Mouse (Mus musculus): ENCODE measurements around the gene Mydgf.
A peak's percentile ranks its signal among the peaks of the same experiment; 100 is the strongest.

Mydgf gene

DNA sequence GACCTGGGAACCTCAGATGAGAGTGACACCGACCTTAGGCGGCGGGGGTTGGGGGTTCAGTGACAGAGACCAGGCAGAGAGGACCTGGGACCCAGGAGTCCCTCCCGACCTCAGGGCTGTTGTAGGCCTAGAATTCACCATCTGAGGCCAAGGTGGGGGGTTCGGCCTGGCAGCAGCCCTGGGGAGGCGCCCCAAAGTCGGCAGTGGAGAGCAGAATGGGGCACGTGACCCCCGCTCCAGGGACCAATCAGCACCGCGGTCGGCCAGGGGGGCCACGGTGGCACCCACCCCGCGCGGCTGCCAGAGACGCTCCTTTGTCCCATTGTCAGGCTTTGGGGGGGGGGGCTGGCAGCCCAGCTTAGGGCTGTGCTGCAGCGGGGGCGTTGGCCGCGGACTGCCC, 44.4 kb downstream of the Mydgf start:
- TF ChIP-seq GATA4 (IDR thresholded peaks at IDR 0.05; ENCODE audit: insufficient replicate concordance, low read length): no peak

DNA sequence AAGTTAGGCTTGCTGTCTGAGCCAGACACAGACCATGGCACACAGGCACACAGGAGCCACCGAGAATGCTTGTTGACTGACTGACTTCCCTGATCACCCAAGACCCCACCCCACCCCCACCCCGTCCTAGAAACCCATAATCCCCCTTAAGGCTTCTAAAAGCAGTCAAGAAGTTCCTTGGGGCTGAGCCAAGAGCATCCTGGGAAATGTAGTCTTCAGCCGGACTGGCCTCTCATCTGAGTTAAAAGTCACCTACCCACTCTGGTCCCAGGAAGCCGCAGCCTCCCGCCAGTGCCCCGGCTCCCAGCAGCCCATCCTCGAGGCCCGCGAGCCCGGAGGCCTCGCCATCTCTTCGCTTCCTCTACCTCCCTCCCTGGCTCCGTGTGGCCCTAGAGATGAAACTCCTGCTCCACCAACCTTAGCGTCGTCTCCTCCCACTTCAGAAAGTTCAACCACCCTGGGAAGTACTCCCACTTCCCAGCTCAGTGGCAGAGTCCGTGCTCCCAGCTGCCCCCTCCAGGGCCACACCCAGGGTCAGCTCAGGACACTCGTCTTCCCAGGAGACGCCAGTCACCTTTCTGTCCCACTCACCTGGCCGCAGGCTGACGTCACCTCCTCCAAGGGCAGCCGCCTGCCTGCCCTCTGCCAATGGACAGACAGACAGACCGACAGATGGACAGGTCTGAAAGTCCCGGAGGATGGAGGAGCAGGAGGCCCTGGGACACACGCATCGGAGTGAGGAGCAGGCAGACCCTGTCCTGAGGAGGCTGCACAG, 45.7 kb downstream of the Mydgf start:
- TF ChIP-seq GATA4 (IDR thresholded peaks at IDR 0.05; ENCODE audit: insufficient replicate concordance, low read length): no peak

DNA sequence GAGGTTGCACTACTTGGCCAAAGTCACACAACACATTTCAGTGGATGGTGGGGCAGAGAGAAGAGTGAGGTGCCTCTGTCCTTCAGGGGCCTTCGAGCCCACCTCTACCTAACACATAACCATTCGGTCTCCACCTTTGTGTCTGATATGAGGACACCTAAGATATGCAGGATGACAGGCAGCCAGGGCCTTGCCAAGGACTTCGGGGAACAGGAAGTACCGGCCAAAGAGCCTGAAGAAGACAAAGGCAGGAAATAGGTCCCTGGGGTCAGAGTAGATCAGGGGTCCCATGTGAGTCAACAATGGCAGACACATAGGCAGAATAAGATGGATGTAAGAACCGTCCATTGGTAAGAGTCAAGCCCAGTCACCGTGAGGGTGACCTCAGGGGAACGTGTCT, 47.2 kb downstream of the Mydgf start:
- TF ChIP-seq GATA4 (IDR thresholded peaks at IDR 0.05; ENCODE audit: insufficient replicate concordance, low read length): peak; percentile 43; the same call in 1 of the 2 replicates

DNA sequence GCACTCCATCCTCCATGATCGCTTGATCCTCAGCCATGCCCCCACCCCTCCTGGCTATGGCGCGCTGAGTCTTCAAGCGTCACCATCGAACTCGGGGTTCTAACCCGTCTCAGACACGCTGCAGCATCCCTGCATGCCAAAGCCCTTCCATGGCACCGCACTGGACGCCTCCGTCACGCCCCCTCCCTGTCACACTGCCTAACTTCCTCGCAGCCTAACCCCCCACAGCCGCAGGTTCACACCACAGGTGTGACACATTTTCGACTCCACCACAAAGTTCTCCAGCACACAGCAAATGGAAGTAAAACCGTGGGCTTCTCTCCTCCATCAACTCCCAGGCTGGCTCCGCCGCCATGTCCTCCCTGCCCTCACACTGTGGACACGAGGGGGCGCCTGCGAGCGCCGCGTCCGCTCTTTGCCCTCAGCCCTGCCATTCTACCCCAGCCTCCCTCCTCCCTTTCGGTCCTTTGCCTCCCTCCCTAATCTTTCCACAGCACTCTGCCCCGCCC, 49.2 kb downstream of the Mydgf start:
- no peak for TF ChIP-seq GATA4 (IDR thresholded peaks at IDR 0.05; ENCODE audit: insufficient replicate concordance, low read length)

DNA sequence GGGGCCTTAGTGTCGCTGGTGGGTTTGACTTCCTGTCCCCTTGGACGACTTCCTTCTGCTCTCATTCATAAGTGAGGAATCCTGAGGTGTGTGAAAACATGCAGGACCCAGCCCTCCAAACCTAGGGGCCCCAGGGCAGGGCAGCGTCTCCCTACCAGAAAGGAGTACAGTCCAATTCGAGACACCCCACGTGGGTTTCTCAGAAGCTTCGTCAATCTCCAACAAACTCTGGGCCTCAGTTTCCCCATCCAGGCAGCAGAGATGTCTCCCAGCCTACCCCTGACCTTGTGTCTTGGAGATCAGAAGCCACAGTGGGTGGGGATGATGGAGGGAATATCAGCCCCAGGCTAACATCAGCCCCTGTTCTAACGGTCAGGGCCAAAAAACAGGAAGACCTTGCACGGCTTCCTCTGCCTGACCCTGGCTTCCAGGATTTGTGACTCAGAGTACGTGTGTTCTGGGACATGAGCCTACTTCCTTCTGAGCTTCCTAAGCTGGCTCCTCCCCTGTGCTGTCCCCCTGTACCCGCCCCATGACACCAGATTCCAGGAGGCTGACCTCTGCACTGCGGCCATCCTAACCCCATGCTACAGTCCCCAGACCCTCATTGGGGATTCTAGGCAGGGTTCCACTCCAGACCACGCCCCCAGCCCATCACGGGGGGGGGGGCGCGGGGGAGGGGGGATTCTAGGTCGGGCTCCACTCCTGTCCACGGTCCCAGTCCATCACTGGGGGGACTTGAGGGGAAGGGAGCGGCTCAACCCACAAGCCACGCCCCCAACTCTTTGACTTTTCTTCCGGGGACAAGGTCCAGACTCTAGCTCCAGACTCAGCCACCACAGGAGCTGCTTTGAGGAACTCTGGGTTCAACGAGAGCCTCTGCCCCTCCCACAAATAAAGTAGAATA, 50.0 kb downstream of the Mydgf start:
- peak; percentile 65; the same call in 1 of the 2 replicates for TF ChIP-seq GATA4 (IDR thresholded peaks at IDR 0.05; ENCODE audit: insufficient replicate concordance, low read length)

DNA sequence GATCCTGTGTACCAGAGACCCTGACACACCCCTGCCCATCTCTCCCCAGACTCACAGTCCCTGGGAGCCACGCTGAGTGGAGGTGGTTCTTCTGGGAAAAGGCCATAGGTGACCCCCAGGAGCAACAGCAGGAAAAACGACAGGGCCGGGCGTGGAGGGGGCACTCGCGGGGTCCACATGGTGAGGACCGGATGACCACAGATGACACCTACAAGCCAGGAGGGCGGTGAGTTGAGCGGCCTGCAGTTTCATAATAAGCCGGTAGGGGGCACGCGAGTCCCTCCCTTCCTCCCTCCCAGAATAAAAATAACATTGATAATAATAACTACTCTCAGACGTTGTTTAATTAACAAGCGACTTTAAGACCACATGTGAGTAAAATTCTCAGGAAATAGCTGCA, 51.1 kb downstream of the Mydgf start:
- TF ChIP-seq GATA4 (IDR thresholded peaks at IDR 0.05; ENCODE audit: insufficient replicate concordance, low read length): no peak

DNA sequence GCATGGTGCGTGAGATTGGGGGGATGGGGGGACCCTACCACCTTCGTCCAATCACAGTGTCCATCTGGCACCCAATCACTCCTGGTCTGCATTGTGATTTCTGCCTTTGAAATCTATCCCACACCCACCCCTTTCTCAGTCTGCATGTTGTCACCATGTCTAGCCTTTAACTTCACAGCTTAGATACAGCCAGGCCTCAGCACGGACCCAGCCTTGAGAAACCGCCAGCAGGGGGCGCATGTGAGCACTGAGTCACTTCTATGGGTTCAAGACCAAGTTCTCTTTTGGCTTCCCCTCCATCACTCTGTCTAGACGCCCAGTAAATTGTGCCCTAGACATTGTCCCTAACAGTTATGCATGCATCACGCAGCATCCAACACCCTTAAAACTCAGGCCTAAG, 51.9 kb downstream of the Mydgf start:
- TF ChIP-seq GATA4 (IDR thresholded peaks at IDR 0.05; ENCODE audit: insufficient replicate concordance, low read length): no peak

DNA sequence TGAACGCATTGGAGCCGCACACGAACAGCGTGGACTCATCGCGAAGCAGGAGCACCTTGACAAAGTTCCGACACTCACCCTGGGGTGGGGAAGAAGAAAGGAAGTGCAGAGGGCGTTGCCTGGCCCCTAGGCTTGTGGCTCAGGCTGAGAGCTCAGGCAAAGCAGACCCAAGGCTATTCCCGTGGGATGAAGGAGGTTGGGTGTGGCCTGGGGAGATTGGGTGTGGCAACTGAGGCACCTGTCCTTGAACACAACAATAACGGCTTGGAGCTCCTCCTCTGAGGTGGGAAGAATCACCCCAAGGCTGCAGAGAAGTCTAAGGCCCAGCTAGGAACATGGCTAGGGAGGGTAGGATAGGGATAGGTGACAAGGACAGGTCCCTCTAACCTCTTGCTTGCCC, 52.6 kb downstream of the Mydgf start:
- TF ChIP-seq GATA4 (IDR thresholded peaks at IDR 0.05; ENCODE audit: insufficient replicate concordance, low read length): no peak

DNA sequence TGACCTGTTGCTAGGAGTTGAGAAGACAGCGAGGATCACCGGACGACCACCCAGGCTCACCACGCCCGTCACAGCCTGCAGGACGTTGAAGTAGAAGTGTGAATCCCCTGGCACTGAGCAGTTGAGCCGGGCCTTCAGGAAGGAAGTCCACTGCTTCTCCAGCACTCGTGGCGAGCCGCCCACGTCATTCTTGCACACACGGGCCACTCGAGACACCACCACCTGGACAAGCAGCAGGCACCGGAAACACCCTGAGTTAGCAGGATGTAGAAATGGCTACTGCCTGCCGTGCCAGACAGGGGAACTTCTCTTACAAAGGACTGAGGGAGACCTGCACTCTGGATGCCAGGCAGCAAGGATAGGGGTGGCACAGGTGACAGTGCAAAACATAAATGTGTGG, 55.5 kb downstream of the Mydgf start:
- TF ChIP-seq GATA4 (IDR thresholded peaks at IDR 0.05; ENCODE audit: insufficient replicate concordance, low read length): no peak

DNA sequence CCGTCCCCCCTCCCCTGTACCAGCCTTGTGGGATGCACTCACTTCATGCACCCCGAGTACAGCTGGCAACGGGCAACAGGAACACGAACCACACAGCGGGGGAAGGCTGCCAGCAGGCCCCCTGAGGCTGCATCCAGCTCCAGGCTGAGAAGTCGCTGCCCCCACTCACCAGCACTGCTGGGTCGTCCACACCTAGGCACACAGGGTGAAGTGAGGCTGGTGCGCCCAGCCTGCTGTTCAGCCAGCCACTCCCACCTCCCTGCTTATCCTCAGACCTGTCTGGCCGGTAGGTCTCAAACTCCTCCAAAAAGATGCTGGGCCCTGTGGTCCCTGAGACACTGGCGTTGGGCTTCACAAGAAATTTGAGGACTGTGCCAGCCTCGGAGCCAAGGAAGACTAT, 57.5 kb downstream of the Mydgf start:
- no peak for TF ChIP-seq GATA4 (IDR thresholded peaks at IDR 0.05; ENCODE audit: insufficient replicate concordance, low read length)
